Mouse (Mus musculus) heart, embryonic 11.5 days (tissue): ENCODE measurements around the gene Caln1. TPM values are rescaled to one million over a fixed set of nuclear protein-coding genes. Genes with fewer than 3 reads are reported as not detected.

Experiments
- ATAC-seq: fragments of 200-750 bp; cut with Nextera tagmentation; replicated peaks from 2 replicates; pipeline ENCODE4 v1.8.0; 2017; ENCODE audit warnings: moderate library complexity; ENCODE audit not compliant: insufficient number of reproducible peaks, low FRiP score, low TSS enrichment
- H3K27ac ChIP-seq: fragments of 300-500 bp; sonication (generic); 2 replicates; pipeline ENCODE4 v1.5.1; 2014; ENCODE audit warnings: mild to moderate bottlenecking, low read depth, low read length
- H3K27me3 ChIP-seq: fragments of 300-500 bp; sonication (generic); 2 replicates; pipeline ENCODE4 v1.6.1; 2014; ENCODE audit warnings: mild to moderate bottlenecking, low read length, mixed read lengths; ENCODE audit not compliant: control insufficient read depth, insufficient read depth
- H3K36me3 ChIP-seq: fragments of 300-500 bp; sonication (generic); 2 replicates; pipeline ENCODE4 v1.6.1; 2014; ENCODE audit warnings: mild to moderate bottlenecking, low read length, moderate library complexity, mixed read lengths; ENCODE audit not compliant: control insufficient read depth, insufficient read depth
- H3K4me1 ChIP-seq: fragments of 300-500 bp; sonication (generic); 2 replicates; pipeline ENCODE4 v1.6.1; 2014; ENCODE audit warnings: low read length; ENCODE audit not compliant: control insufficient read depth, insufficient read depth
- H3K4me2 ChIP-seq: fragments of 300-500 bp; sonication (generic); 2 replicates; pipeline ENCODE4 v1.6.1; 2014; ENCODE audit warnings: mild to moderate bottlenecking, moderate library complexity
- H3K4me3 ChIP-seq: fragments of 300-500 bp; sonication (generic); 2 replicates; pipeline ENCODE4 v1.5.1; 2014; ENCODE audit warnings: low read depth, low read length
- H3K9ac ChIP-seq: fragments of 300-500 bp; sonication (generic); 2 replicates; pipeline ENCODE4 v1.6.1; 2014; ENCODE audit warnings: mild to moderate bottlenecking, low read depth, low read length, moderate library complexity
- H3K9me3 ChIP-seq: fragments of 300-500 bp; sonication (generic); replicated peaks from 2 replicates; pipeline ENCODE4 v1.6.1; 2016; ENCODE audit warnings: low read length; ENCODE audit not compliant: control insufficient read depth
- WGBS: fragments of 180-500 bp; shearing (Covaris S2); extraction: QIAGEN DNeasy Blood & Tissue Kit; methylation state at CpG from one replicate; pipeline ENCODE4 v1.1.7; 2014; ENCODE audit not compliant: insufficient replicate concordance; 5-methylcytosine and 5-hydroxymethylcytosine counted together
- polyA plus RNA-seq: library from polyadenylated mRNA; unstranded; fragments of >200 nt; fragmentation: Nextera tagmentation; extraction: Ambion mirVana; gene quantifications from 2 replicates; pipeline ENCODE4 v1.2.1, GENCODE M21; 2014

The Caln1 gene
- polyA plus RNA-seq, 1 experiment from 2014 or later, result 0.11 TPM

GRCm38 (mm10) chr5:130333566-130333965 lies 35.7 kb upstream of the Caln1 start:
- WGBS, result 93% methylated on average over 7 of the region's 7 CpGs
- Histone ChIP-seq H3K9ac (no peak overlapping the region), H3K27ac (no peak overlapping the region), H3K9me3 (no peaks in the 10 kb centered on the region; the same call in 1 of the 2 replicates), H3K4me3 (no peak overlapping the region), H3K36me3 (peaks cover 10% of the 10 kb centered on the region), H3K4me1 (no peaks in the 10 kb centered on the region), H3K4me2 (no peak overlapping the region), H3K27me3 (no peaks in the 10 kb centered on the region)
- ATAC-seq, result no peak

- Histone ChIP-seq H3K27me3 (no peaks in the 10 kb centered on the region), H3K9ac (no peak overlapping the region), H3K4me1 (no peaks in the 10 kb centered on the region), H3K4me3 (no peak overlapping the region), H3K36me3 (peaks cover 10% of the 10 kb centered on the region), H3K27ac (no peak overlapping the region), H3K4me2 (no peak overlapping the region), H3K9me3 (no peaks in the 10 kb centered on the region; the same call in 1 of the 2 replicates)
- no peak for ATAC-seq
- WGBS, result 90% methylated on average over 11 of the region's 11 CpGs
These were observed 35.3 kb upstream of the Caln1 start for GRCm38 (mm10) chr5:130333971-130334370.

DNA sequence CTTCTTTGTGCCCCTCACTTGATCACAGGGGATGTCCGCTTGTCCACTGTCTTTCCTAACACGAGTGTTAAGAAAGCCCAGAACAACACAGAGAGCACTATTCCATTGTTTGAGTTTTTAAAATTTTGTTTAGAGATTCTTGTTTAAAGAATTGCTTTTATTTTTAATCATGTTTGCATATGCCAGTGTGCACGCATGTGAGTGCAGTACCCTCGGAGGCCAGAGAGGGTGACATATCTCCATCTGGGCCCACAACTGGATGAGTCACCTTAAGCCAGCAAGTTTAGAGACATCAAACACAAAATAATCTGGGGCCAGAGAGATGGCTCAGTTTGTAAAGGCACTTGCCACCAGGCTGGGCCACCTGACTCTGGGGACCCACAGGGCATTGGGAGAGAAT lies 33.8 kb upstream of the Caln1 start:
- 96% methylated on average over 4 of the region's 4 CpGs for WGBS
- Histone ChIP-seq H3K4me1 (no peaks in the 10 kb centered on the region), H3K4me2 (no peak overlapping the region), H3K27me3 (no peaks in the 10 kb centered on the region), H3K36me3 (peaks cover 10% of the 10 kb centered on the region), H3K9ac (no peak overlapping the region), H3K9me3 (no peaks in the 10 kb centered on the region; the same call in 1 of the 2 replicates), H3K4me3 (no peak overlapping the region), H3K27ac (no peak overlapping the region)
- ATAC-seq, result no peak

- WGBS, result 88% methylated on average over 15 of the region's 15 CpGs
- Histone ChIP-seq H3K9me3 (no peaks in the 10 kb centered on the region; the same call in 1 of the 2 replicates), H3K27ac (no peak overlapping the region), H3K4me2 (no peak overlapping the region), H3K36me3 (peaks cover 15% of the 10 kb centered on the region), H3K4me1 (no peaks in the 10 kb centered on the region), H3K27me3 (no peaks in the 10 kb centered on the region), H3K9ac (no peak overlapping the region), H3K4me3 (no peak overlapping the region)
- ATAC-seq, result no peak
These were observed 28.6 kb upstream of the Caln1 start for GRCm38 (mm10) chr5:130340656-130341055.

DNA sequence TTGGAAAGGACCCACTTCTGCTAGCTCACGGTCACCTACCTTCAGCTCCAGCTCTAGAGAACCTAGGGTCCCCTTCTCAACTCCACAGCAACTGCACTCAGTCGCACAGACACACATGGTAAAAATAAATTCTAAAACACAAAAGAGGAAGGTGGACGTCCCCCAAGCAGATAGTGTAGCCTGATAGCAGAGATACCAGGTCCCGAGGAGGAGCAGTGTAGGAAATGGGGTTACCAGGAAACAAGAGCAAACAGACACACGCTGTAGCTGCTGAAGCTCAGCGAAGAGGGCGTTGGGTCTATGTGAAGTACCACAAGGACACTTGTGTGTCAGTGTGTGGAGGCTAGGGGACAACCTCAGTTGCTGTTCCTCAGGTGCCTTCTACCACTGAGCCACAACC lies 24.3 kb upstream of the Caln1 start:
- H3K36me3 ChIP-seq, result peaks cover 11% of the 10 kb centered on the region
- no peak overlapping the region for H3K27ac ChIP-seq
- no peak overlapping the region for H3K4me3 ChIP-seq
- H3K27me3 ChIP-seq, result no peaks in the 10 kb centered on the region
- no peak overlapping the region for H3K9ac ChIP-seq
- H3K4me1 ChIP-seq, result no peaks in the 10 kb centered on the region
- no peaks in the 10 kb centered on the region for H3K9me3 ChIP-seq
- WGBS, result 83% methylated on average over 7 of the region's 7 CpGs
- no peak overlapping the region for H3K4me2 ChIP-seq
- no peak for ATAC-seq

- Histone ChIP-seq H3K4me2 (no peak overlapping the region), H3K4me3 (no peak overlapping the region), H3K9me3 (no peaks in the 10 kb centered on the region), H3K9ac (no peak overlapping the region), H3K27ac (no peak overlapping the region), H3K4me1 (no peaks in the 10 kb centered on the region), H3K36me3 (peaks cover 11% of the 10 kb centered on the region), H3K27me3 (no peaks in the 10 kb centered on the region)
- ATAC-seq, result no peak
- 82% methylated on average over 2 of the region's 2 CpGs for WGBS
These were observed 23.4 kb upstream of the Caln1 start for GRCm38 (mm10) chr5:130345871-130346270.

- 53% methylated on average over 7 of the region's 7 CpGs for WGBS
These were observed 14.0 kb upstream of the Caln1 start for GRCm38 (mm10) chr5:130355223-130355622.

GRCm38 (mm10) chr5:130363111-130363510 lies 6.1 kb upstream of the Caln1 start:
- H3K9me3 ChIP-seq, result no peaks in the 10 kb centered on the region
- no peaks in the 10 kb centered on the region for H3K4me1 ChIP-seq
- ATAC-seq, result no peak
- 61% methylated on average over 4 of the region's 4 CpGs for WGBS
- H3K4me3 ChIP-seq, result no peak overlapping the region
- H3K36me3 ChIP-seq, result no peaks in the 10 kb centered on the region
- no peaks in the 10 kb centered on the region for H3K27me3 ChIP-seq
- no peak overlapping the region for H3K27ac ChIP-seq
- H3K4me2 ChIP-seq, result no peak overlapping the region
- H3K9ac ChIP-seq, result no peak overlapping the region

More at GRCm38 (mm10) chr5:130355223-130355622, 14.0 kb upstream of the Caln1 start:
- no peak overlapping the region for H3K4me2 ChIP-seq
- H3K27ac ChIP-seq, result no peak overlapping the region
- no peaks in the 10 kb centered on the region for H3K36me3 ChIP-seq
- H3K27me3 ChIP-seq, result no peaks in the 10 kb centered on the region
- no peak overlapping the region for H3K9ac ChIP-seq
- H3K9me3 ChIP-seq, result no peaks in the 10 kb centered on the region
- ATAC-seq, result no peak
- H3K4me3 ChIP-seq, result no peak overlapping the region
- no peaks in the 10 kb centered on the region for H3K4me1 ChIP-seq

DNA sequence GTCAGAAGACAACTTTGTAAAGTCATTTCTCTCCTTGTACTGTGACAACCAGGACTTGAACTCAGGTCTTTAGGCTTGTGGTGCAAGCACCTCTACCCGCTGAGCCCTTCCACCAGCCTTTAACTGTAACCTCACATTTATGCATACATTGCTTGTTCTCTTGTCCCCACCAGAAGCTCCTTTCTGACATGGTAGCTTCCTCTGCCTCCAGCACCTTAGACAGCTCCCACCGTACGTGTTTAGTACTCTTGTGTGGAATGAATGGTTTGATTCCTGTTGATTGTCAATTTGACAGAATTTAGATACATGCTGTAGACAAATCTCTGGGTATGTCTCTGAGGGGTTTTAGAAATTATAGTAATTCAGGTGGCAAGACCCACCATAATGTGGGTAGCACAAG lies 5.5 kb upstream of the Caln1 start:
- Histone ChIP-seq H3K4me2 (no peak overlapping the region), H3K4me3 (no peak overlapping the region), H3K4me1 (no peaks in the 10 kb centered on the region), H3K27ac (no peak overlapping the region), H3K9ac (no peak overlapping the region), H3K36me3 (no peaks in the 10 kb centered on the region), H3K9me3 (no peaks in the 10 kb centered on the region), H3K27me3 (no peaks in the 10 kb centered on the region)
- WGBS, result 32% methylated on average over 3 of the region's 3 CpGs
- ATAC-seq, result no peak
